Mouse (Mus musculus) lung, postnatal 25 days (tissue): ENCODE results near the gene Smarca2.
A peak's percentile ranks its signal among the peaks of the same experiment; 100 is the strongest.
"Not testable (repeated sequence)": the region's sequence is repeated elsewhere in the genome, so short reads cannot be mapped to it uniquely, and the experiment has no call there.

Source experiments
- DNase-seq: peaks from one replicate; pipeline ENCODE4 v3.0.0; 2022; ENCODE audit warnings: low spot score

The Smarca2 gene

GRCm38 (mm10) chr19:26697107-26697506 is 92.3 kb downstream of the Smarca2 start:
- no peak for DNase-seq

GRCm38 (mm10) chr19:26704545-26705209 is 99.8 kb downstream of the Smarca2 start:
- no peak for DNase-seq

GRCm38 (mm10) chr19:26706910-26707309 is 102.1 kb downstream of the Smarca2 start:
- DNase-seq, result peak; percentile 62

GRCm38 (mm10) chr19:26709095-26709494 is 104.2 kb downstream of the Smarca2 start:
- no peak for DNase-seq

GRCm38 (mm10) chr19:26711268-26711667 is 106.4 kb downstream of the Smarca2 start:
- no peak for DNase-seq

- no peak for DNase-seq
These were observed 111.4 kb downstream of the Smarca2 start for GRCm38 (mm10) chr19:26716217-26716616.

GRCm38 (mm10) chr19:26718221-26718620 is 113.4 kb downstream of the Smarca2 start:
- DNase-seq, result peak; percentile 79

GRCm38 (mm10) chr19:26719161-26719560 is 114.3 kb downstream of the Smarca2 start:
- DNase-seq, result no peak

GRCm38 (mm10) chr19:26721741-26722140 is 116.9 kb downstream of the Smarca2 start:
- no peak for DNase-seq

- no peak for DNase-seq
These were observed 119.0 kb downstream of the Smarca2 start for GRCm38 (mm10) chr19:26723899-26724298.

GRCm38 (mm10) chr19:26724626-26725025 is 119.8 kb downstream of the Smarca2 start:
- no peak for DNase-seq

- peak; percentile 62 for DNase-seq
These were observed 122.9 kb downstream of the Smarca2 start for GRCm38 (mm10) chr19:26727796-26728195.

- no peak for DNase-seq
These were observed 125.6 kb downstream of the Smarca2 start for GRCm38 (mm10) chr19:26730486-26730885.

GRCm38 (mm10) chr19:26731121-26731520 is 126.3 kb downstream of the Smarca2 start:
- no peak for DNase-seq

GRCm38 (mm10) chr19:26731809-26732208 is 127.0 kb downstream of the Smarca2 start:
- DNase-seq, result no peak

- DNase-seq, result no peak
These were observed 128.2 kb downstream of the Smarca2 start for GRCm38 (mm10) chr19:26733055-26733454.

GRCm38 (mm10) chr19:26733546-26734100 is 128.8 kb downstream of the Smarca2 start:
- no peak for DNase-seq

GRCm38 (mm10) chr19:26734704-26735109 is 129.9 kb downstream of the Smarca2 start:
- no peak for DNase-seq

- DNase-seq, result not testable (repeated sequence)
These were observed 140.2 kb downstream of the Smarca2 start for GRCm38 (mm10) chr19:26745021-26745420.

- peak; percentile 82 for DNase-seq
These were observed 140.7 kb downstream of the Smarca2 start for GRCm38 (mm10) chr19:26745567-26745966.

GRCm38 (mm10) chr19:26746290-26746689 is 141.4 kb downstream of the Smarca2 start:
- DNase-seq, result no peak

- DNase-seq, result no peak
These were observed 142.0 kb downstream of the Smarca2 start for GRCm38 (mm10) chr19:26746709-26747467.
